Mouse (Mus musculus): Measurements from ENCODE around the gene Gm37240. TPM values are rescaled to one million over a fixed set of nuclear protein-coding genes. Genes with fewer than 3 reads are reported as not detected.

The Gm37240 gene
- polyA plus RNA-seq, 1 experiment from 2014 or later, result 2.8 TPM

GRCm38 (mm10) chr3:84974193-84974592 lies 913.1 kb downstream of the Gm37240 start:
- H3K4me3 ChIP-seq, result no peak overlapping the region
- no peaks in the 10 kb centered on the region for H3K27me3 ChIP-seq (replicated peaks; ENCODE audit: low read depth, poor library complexity, severe bottlenecking)
- H3K27ac ChIP-seq (replicated peaks), result no peak overlapping the region
- DNase-seq (ENCODE audit: low spot score), result no peak
- H3K9me3 ChIP-seq, result no peaks in the 10 kb centered on the region
- peaks cover 71% of the 10 kb centered on the region for H3K36me3 ChIP-seq (replicated peaks)
- H3K4me1 ChIP-seq, result no peaks in the 10 kb centered on the region
- 91% methylated on average over 9 of the region's 9 CpGs for WGBS

GRCm38 (mm10) chr3:84972881-84973280 lies 914.4 kb downstream of the Gm37240 start:
- no peaks in the 10 kb centered on the region for H3K4me1 ChIP-seq
- H3K27me3 ChIP-seq (replicated peaks; ENCODE audit: low read depth, poor library complexity, severe bottlenecking), result no peaks in the 10 kb centered on the region
- DNase-seq (ENCODE audit: low spot score), result no peak
- WGBS, result 91% methylated on average over 2 of the region's 2 CpGs
- no peak overlapping the region for H3K27ac ChIP-seq (replicated peaks)
- no peak overlapping the region for H3K4me3 ChIP-seq
- no peaks in the 10 kb centered on the region for H3K9me3 ChIP-seq
- H3K36me3 ChIP-seq (replicated peaks), result peaks cover 78% of the 10 kb centered on the region

- peaks cover 74% of the 10 kb centered on the region for H3K36me3 ChIP-seq (replicated peaks)
Observed at GRCm38 (mm10) chr3:84971561-84971960, 915.8 kb downstream of the Gm37240 start.

GRCm38 (mm10) chr3:84967364-84967763 lies 920.0 kb downstream of the Gm37240 start:
- 92% methylated on average over 4 of the region's 4 CpGs for WGBS
- no peaks in the 10 kb centered on the region for H3K27me3 ChIP-seq (replicated peaks; ENCODE audit: low read depth, poor library complexity, severe bottlenecking)
- no peaks in the 10 kb centered on the region for H3K9me3 ChIP-seq
- no peak overlapping the region for H3K4me3 ChIP-seq
- no peaks in the 10 kb centered on the region for H3K4me1 ChIP-seq
- H3K36me3 ChIP-seq (replicated peaks), result peaks cover 50% of the 10 kb centered on the region
- no peak overlapping the region for H3K27ac ChIP-seq (replicated peaks)
- no peak for DNase-seq (ENCODE audit: low spot score)

More at GRCm38 (mm10) chr3:84971561-84971960, 915.8 kb downstream of the Gm37240 start:
- Histone ChIP-seq H3K4me1 (no peaks in the 10 kb centered on the region), H3K27ac (replicated peaks) (no peak overlapping the region), H3K4me3 (no peak overlapping the region), H3K27me3 (replicated peaks; ENCODE audit: low read depth, poor library complexity, severe bottlenecking) (no peaks in the 10 kb centered on the region), H3K9me3 (no peaks in the 10 kb centered on the region)
- no peak for DNase-seq (ENCODE audit: low spot score)
- 83% methylated on average over 5 of the region's 5 CpGs for WGBS

- Histone ChIP-seq H3K36me3 (replicated peaks) (peaks cover 48% of the 10 kb centered on the region), H3K27ac (replicated peaks) (no peak overlapping the region), H3K4me1 (no peaks in the 10 kb centered on the region), H3K4me3 (no peak overlapping the region), H3K9me3 (no peaks in the 10 kb centered on the region), H3K27me3 (replicated peaks; ENCODE audit: low read depth, poor library complexity, severe bottlenecking) (no peaks in the 10 kb centered on the region)
- 95% methylated on average over 5 of the region's 5 CpGs for WGBS
- no peak for DNase-seq (ENCODE audit: low spot score)
Observed at GRCm38 (mm10) chr3:84965156-84965555, 922.2 kb downstream of the Gm37240 start.

GRCm38 (mm10) chr3:84955857-84956256 lies 931.5 kb downstream of the Gm37240 start:
- no peak overlapping the region for H3K27ac ChIP-seq (replicated peaks)
- 87% methylated on average over 4 of the region's 4 CpGs for WGBS
- DNase-seq (ENCODE audit: low spot score), result no peak
- H3K4me3 ChIP-seq, result no peak overlapping the region
- H3K9me3 ChIP-seq, result no peaks in the 10 kb centered on the region
- H3K4me1 ChIP-seq, result peaks cover 15% of the 10 kb centered on the region
- peaks cover 8% of the 10 kb centered on the region for H3K36me3 ChIP-seq (replicated peaks)
- no peaks in the 10 kb centered on the region for H3K27me3 ChIP-seq (replicated peaks; ENCODE audit: low read depth, poor library complexity, severe bottlenecking)

- Histone ChIP-seq H3K27me3 (replicated peaks; ENCODE audit: low read depth, poor library complexity, severe bottlenecking) (no peaks in the 10 kb centered on the region), H3K4me3 (no peak overlapping the region), H3K27ac (replicated peaks) (no peak overlapping the region), H3K36me3 (replicated peaks) (peaks cover 6% of the 10 kb centered on the region; the same call in 1 of the 2 replicates), H3K4me1 (peaks cover 15% of the 10 kb centered on the region), H3K9me3 (no peaks in the 10 kb centered on the region)
- DNase-seq (ENCODE audit: low spot score), result no peak
- 87% methylated on average over 8 of the region's 8 CpGs for WGBS
Observed at GRCm38 (mm10) chr3:84955011-84955775, 932.1 kb downstream of the Gm37240 start.

- H3K4me1 ChIP-seq, result peaks cover 15% of the 10 kb centered on the region
- peak overlapping the region; percentile 55 for H3K4me3 ChIP-seq
- H3K36me3 ChIP-seq (replicated peaks), result no peaks in the 10 kb centered on the region
- no peak for DNase-seq (ENCODE audit: low spot score)
- H3K9me3 ChIP-seq, result no peaks in the 10 kb centered on the region
- no peaks in the 10 kb centered on the region for H3K27me3 ChIP-seq (replicated peaks; ENCODE audit: low read depth, poor library complexity, severe bottlenecking)
- H3K27ac ChIP-seq (replicated peaks), result peak overlapping the region; percentile 74
- 82% methylated on average over 7 of the region's 7 CpGs for WGBS
Observed at GRCm38 (mm10) chr3:84952585-84953187, 934.6 kb downstream of the Gm37240 start.

- peaks cover 15% of the 10 kb centered on the region for H3K4me1 ChIP-seq
- peak overlapping the region; percentile 55 for H3K4me3 ChIP-seq
- H3K27ac ChIP-seq (replicated peaks), result peak overlapping the region; percentile 74
- no peaks in the 10 kb centered on the region for H3K36me3 ChIP-seq (replicated peaks)
- H3K9me3 ChIP-seq, result no peaks in the 10 kb centered on the region
- DNase-seq (ENCODE audit: low spot score), result peak; percentile 70
- WGBS, result 24% methylated on average over 13 of the region's 13 CpGs
- no peaks in the 10 kb centered on the region for H3K27me3 ChIP-seq (replicated peaks; ENCODE audit: low read depth, poor library complexity, severe bottlenecking)
Observed at GRCm38 (mm10) chr3:84952135-84952534, 935.2 kb downstream of the Gm37240 start.

- peak overlapping the region; percentile 74 for H3K27ac ChIP-seq (replicated peaks)
- H3K36me3 ChIP-seq (replicated peaks), result no peaks in the 10 kb centered on the region
- peak overlapping the region; percentile 55 for H3K4me3 ChIP-seq
- H3K27me3 ChIP-seq (replicated peaks; ENCODE audit: low read depth, poor library complexity, severe bottlenecking), result no peaks in the 10 kb centered on the region
- H3K4me1 ChIP-seq, result peaks cover 15% of the 10 kb centered on the region
- DNase-seq (ENCODE audit: low spot score), result no peak
- WGBS, result 49% methylated on average over 2 of the region's 2 CpGs
- H3K9me3 ChIP-seq, result no peaks in the 10 kb centered on the region
Observed at GRCm38 (mm10) chr3:84951698-84952097, 935.6 kb downstream of the Gm37240 start.

GRCm38 (mm10) chr3:84949387-84949786 lies 937.9 kb downstream of the Gm37240 start:
- H3K4me1 ChIP-seq, result peaks cover 15% of the 10 kb centered on the region
- H3K4me3 ChIP-seq, result no peak overlapping the region
- no peaks in the 10 kb centered on the region for H3K27me3 ChIP-seq (replicated peaks; ENCODE audit: low read depth, poor library complexity, severe bottlenecking)
- no peaks in the 10 kb centered on the region for H3K9me3 ChIP-seq
- no peak for DNase-seq (ENCODE audit: low spot score)
- WGBS, result 89% methylated on average over 4 of the region's 4 CpGs
- no peak overlapping the region for H3K27ac ChIP-seq (replicated peaks)
- no peaks in the 10 kb centered on the region for H3K36me3 ChIP-seq (replicated peaks)

GRCm38 (mm10) chr3:84946381-84946780 lies 940.9 kb downstream of the Gm37240 start:
- Histone ChIP-seq H3K27ac (replicated peaks) (no peak overlapping the region), H3K4me3 (no peak overlapping the region), H3K36me3 (replicated peaks) (no peaks in the 10 kb centered on the region), H3K4me1 (peaks cover 2% of the 10 kb centered on the region), H3K27me3 (replicated peaks; ENCODE audit: low read depth, poor library complexity, severe bottlenecking) (no peaks in the 10 kb centered on the region), H3K9me3 (no peaks in the 10 kb centered on the region)
- WGBS, result 90% methylated on average over 1 of the region's 1 CpGs
- DNase-seq (ENCODE audit: low spot score), result no peak

- H3K9me3 ChIP-seq, result no peaks in the 10 kb centered on the region
- H3K27ac ChIP-seq (replicated peaks), result no peak overlapping the region
- 94% methylated on average over 3 of the region's 3 CpGs for WGBS
- no peak overlapping the region for H3K4me3 ChIP-seq
- H3K36me3 ChIP-seq (replicated peaks), result no peaks in the 10 kb centered on the region
- no peak for DNase-seq (ENCODE audit: low spot score)
- H3K4me1 ChIP-seq, result no peaks in the 10 kb centered on the region
- no peaks in the 10 kb centered on the region for H3K27me3 ChIP-seq (replicated peaks; ENCODE audit: low read depth, poor library complexity, severe bottlenecking)
Observed at GRCm38 (mm10) chr3:84944933-84945332, 942.4 kb downstream of the Gm37240 start.
